Mouse (Mus musculus) MEL (cell line): Measurements from ENCODE around the gene Vstm5.

Source experiments
- POLR2A ChIP-seq, 2 experiments: IDR thresholded peaks; 2 replicates each; pipeline ENCODE4 v1.6.1; 2011 to 2012; ENCODE audit warnings: low read length in 2 of 2, mild to moderate bottlenecking in 2 of 2, control low read depth in 1 of 2, improper control_type of control experiment in 1 of 2, low read depth in 1 of 2, moderate library complexity in 1 of 2; ENCODE audit not compliant: control insufficient read depth in 1 of 2, insufficient read depth in 1 of 2, poor library complexity in 1 of 2
- ZC3H11A ChIP-seq: IDR thresholded peaks from 2 replicates; pipeline ENCODE4 v1.6.1; 2012; ENCODE audit warnings: low read depth, mild to moderate bottlenecking, inconsistent platforms, low read length, improper control_type of control experiment

- TF ChIP-seq POLR2A (IDR thresholded peaks at IDR 0.05; ENCODE audit: control insufficient read depth in 1 of 2, insufficient read depth in 1 of 2, low read depth in 1 of 2, low read length in 2 of 2, poor library complexity in 1 of 2), result peak in 1 of 2 experiments; percentile 35; a peak in 2 of 4 replicates
- TF ChIP-seq ZC3H11A, result no peak
Measured at GRCm38 (mm10) chr9:15278343-15278742, 39.5 kb downstream of the Vstm5 start.
